Mouse (Mus musculus): ENCODE measurements around the gene Grb10. TPM values are rescaled to one million over a fixed set of nuclear protein-coding genes. Genes with fewer than 3 reads are reported as not detected.

Gene Grb10
- polyA plus RNA-seq, 1 experiment from 2014 or later, result 380 TPM

DNA sequence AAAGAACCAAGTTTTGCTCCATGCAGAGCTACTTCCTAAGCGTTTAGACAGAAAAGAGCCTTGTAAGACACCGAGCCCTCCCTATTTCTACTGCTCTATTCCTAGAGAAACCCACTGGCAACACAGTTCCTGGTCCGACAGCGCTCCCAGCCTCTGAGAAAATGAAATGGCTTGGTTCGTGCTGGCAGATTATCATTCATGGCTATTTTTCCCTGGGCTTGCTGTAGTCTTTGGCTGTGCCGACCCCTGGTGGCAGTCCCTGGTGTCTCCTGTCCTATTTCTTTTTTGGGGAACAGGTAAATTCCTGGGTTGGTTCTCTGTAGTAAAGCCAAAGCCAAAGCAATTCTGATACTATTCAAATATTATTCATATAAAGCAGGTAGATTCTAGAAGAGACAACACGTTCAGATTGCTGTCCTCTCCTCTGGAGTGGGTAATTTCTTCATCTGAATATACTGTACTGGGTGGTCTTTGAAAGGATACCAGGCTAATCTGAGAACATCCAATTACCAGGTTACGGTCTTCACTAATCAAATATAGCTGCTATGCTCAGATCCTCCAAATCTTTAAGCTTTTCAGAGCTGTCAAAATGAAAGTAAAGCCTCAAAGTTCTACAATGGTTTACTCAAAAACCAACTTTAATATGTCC, 65.0 kb downstream of the Grb10 start:
- no peaks in the 10 kb centered on the region for H3K27me3 ChIP-seq (ENCODE audit: control insufficient read depth, insufficient read depth, low read length)
- H3K9me3 ChIP-seq (ENCODE audit: control insufficient read depth, low read depth, low read length), result no peaks in the 10 kb centered on the region
- no peak overlapping the region for H3K4me3 ChIP-seq (ENCODE audit: low read depth, low read length)
- H3K27ac ChIP-seq (ENCODE audit: low read length), result peak overlapping the region; percentile 50; the same call in 1 of the 2 replicates
- 45% methylated on average over 8 of the region's 8 CpGs for WGBS
- peaks cover 9% of the 10 kb centered on the region; the same call in 1 of the 2 replicates for H3K4me1 ChIP-seq (ENCODE audit: control insufficient read depth, insufficient read depth, low read length)
- no peak overlapping the region for H3K9ac ChIP-seq (replicated peaks; ENCODE audit: low read depth, low read length)
- ATAC-seq (ENCODE audit: insufficient number of reproducible peaks, insufficient read depth, low FRiP score, low read depth), result peak; percentile 83
- H3K36me3 ChIP-seq (ENCODE audit: control insufficient read depth, insufficient read depth, low read length), result peaks cover 22% of the 10 kb centered on the region
- no peak overlapping the region for H3K4me2 ChIP-seq (replicated peaks; ENCODE audit: low read depth, low read length)

DNA sequence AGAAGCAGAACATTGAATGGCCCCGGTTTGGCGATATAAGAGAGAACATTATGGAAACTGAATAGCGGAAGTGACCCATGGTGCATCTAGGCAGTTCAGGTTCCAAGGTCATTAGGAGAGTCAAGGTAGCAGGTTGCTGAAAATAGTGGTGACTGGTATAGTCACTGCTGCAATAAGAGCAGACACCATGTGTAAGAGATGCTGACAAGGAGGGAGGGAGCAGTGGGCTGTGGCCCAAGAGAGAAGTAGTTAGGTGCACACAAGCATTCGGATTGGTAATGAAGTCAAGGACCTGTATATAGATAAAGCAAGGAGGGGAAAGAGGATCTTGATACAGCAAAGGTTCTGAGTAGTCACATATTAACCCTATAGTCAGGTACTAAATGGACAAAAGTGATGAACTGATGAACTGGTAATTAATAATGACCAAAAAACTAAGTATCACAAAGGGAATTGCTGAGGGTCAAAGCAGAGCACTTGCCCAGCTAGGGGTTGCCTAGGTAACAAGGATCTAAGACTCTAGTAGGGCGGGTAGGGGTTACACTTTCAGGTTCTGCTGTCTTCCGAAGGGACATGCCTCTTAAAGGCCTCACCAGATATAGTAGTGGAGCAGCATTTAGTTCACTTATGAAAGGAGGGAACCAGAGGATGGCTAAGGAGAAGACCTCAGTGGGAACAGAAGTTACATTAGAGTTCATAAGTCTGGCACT, 65.9 kb downstream of the Grb10 start:
- H3K4me1 ChIP-seq (ENCODE audit: control insufficient read depth, insufficient read depth, low read length), result peaks cover 9% of the 10 kb centered on the region; the same call in 1 of the 2 replicates
- no peaks in the 10 kb centered on the region for H3K27me3 ChIP-seq (ENCODE audit: control insufficient read depth, insufficient read depth, low read length)
- no peak overlapping the region for H3K27ac ChIP-seq (ENCODE audit: low read length)
- ATAC-seq (ENCODE audit: insufficient number of reproducible peaks, insufficient read depth, low FRiP score, low read depth), result no peak
- no peak overlapping the region for H3K4me2 ChIP-seq (replicated peaks; ENCODE audit: low read depth, low read length)
- H3K4me3 ChIP-seq (ENCODE audit: low read depth, low read length), result no peak overlapping the region
- no peaks in the 10 kb centered on the region for H3K9me3 ChIP-seq (ENCODE audit: control insufficient read depth, low read depth, low read length)
- peaks cover 24% of the 10 kb centered on the region for H3K36me3 ChIP-seq (ENCODE audit: control insufficient read depth, insufficient read depth, low read length)
- 88% methylated on average over 6 of the region's 6 CpGs for WGBS
- H3K9ac ChIP-seq (replicated peaks; ENCODE audit: low read depth, low read length), result no peak overlapping the region

DNA sequence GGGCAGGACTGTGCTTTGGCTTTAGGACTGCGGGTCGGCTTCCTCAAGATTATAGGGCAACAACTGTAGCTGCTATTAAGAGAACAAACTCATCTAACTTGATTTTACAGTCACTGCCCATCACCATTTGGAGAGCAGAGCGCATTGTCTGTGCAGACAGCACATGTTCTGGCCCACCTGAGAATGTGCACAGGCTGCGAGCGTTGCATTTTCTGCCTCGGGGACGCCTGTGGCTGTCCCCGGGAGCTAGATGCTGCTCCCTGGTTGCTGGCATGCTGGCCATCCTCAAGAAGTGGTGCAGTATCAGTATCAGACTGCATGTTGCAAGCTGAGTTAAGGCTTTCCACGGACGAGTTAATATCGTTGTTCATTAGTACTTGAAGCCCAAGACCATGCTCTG, 68.2 kb downstream of the Grb10 start:
- H3K4me3 ChIP-seq (ENCODE audit: low read depth, low read length), result no peak overlapping the region
- no peak overlapping the region for H3K4me2 ChIP-seq (replicated peaks; ENCODE audit: low read depth, low read length)
- no peaks in the 10 kb centered on the region for H3K9me3 ChIP-seq (ENCODE audit: control insufficient read depth, low read depth, low read length)
- peak overlapping the region; percentile 87; the same call in 1 of the 2 replicates for H3K27ac ChIP-seq (ENCODE audit: low read length)
- 90% methylated on average over 11 of the region's 11 CpGs for WGBS
- peaks cover 38% of the 10 kb centered on the region for H3K36me3 ChIP-seq (ENCODE audit: control insufficient read depth, insufficient read depth, low read length)
- no peak overlapping the region for H3K9ac ChIP-seq (replicated peaks; ENCODE audit: low read depth, low read length)
- no peak for ATAC-seq (ENCODE audit: insufficient number of reproducible peaks, insufficient read depth, low FRiP score, low read depth)
- H3K4me1 ChIP-seq (ENCODE audit: control insufficient read depth, insufficient read depth, low read length), result peaks cover 9% of the 10 kb centered on the region; the same call in 1 of the 2 replicates
- no peaks in the 10 kb centered on the region for H3K27me3 ChIP-seq (ENCODE audit: control insufficient read depth, insufficient read depth, low read length)

DNA sequence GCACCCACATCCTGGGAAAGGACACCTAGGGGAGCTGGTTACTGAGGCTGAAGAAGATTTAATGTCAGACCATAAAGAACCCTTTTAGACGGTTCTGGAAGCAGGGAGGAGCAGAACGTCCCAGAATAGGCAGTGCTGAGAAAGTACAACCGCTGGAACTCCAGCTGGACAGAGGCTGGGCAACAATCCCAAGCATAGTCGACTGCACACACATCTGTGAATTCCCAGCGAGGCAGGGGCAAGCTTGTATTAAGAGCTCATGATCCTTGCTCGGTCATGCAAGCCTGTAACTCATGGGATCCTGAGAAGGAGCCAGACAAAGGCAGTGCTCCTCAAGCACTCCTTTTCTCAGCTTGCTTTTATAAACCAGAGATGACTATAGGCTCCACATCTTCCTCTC, 69.7 kb downstream of the Grb10 start:
- WGBS, result 32% methylated on average over 6 of the region's 6 CpGs
- Histone ChIP-seq H3K4me1 (ENCODE audit: control insufficient read depth, insufficient read depth, low read length) (peaks cover 9% of the 10 kb centered on the region; the same call in 1 of the 2 replicates), H3K4me2 (replicated peaks; ENCODE audit: low read depth, low read length) (no peak overlapping the region), H3K9me3 (ENCODE audit: control insufficient read depth, low read depth, low read length) (no peaks in the 10 kb centered on the region), H3K36me3 (ENCODE audit: control insufficient read depth, insufficient read depth, low read length) (peaks cover 38% of the 10 kb centered on the region), H3K9ac (replicated peaks; ENCODE audit: low read depth, low read length) (no peak overlapping the region), H3K27ac (ENCODE audit: low read length) (peak overlapping the region; percentile 87), H3K27me3 (ENCODE audit: control insufficient read depth, insufficient read depth, low read length) (no peaks in the 10 kb centered on the region), H3K4me3 (ENCODE audit: low read depth, low read length) (no peak overlapping the region)
- ATAC-seq (ENCODE audit: insufficient number of reproducible peaks, insufficient read depth, low FRiP score, low read depth), result peak; percentile 47; the same call in 1 of the 2 replicates

DNA sequence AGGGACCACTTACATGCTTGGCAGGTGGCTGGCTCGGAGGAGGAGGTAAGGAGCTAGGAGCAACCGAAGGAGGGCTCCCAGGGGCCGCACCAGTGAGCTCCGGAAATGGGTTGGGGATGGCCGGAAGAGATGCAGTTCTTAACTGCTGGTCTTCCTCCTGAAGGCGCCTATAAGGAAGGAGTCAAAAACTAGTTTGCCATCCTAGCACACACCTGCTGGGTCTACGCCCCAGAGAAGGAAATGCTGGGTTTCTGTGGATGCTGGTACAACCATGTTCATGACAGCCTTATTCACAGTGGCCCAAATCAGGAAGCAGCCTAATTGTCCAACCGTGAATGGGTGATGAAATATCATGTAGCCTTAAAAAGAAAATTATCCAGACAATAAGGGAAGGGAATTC, 71.0 kb downstream of the Grb10 start:
- H3K36me3 ChIP-seq (ENCODE audit: control insufficient read depth, insufficient read depth, low read length), result peaks cover 35% of the 10 kb centered on the region

DNA sequence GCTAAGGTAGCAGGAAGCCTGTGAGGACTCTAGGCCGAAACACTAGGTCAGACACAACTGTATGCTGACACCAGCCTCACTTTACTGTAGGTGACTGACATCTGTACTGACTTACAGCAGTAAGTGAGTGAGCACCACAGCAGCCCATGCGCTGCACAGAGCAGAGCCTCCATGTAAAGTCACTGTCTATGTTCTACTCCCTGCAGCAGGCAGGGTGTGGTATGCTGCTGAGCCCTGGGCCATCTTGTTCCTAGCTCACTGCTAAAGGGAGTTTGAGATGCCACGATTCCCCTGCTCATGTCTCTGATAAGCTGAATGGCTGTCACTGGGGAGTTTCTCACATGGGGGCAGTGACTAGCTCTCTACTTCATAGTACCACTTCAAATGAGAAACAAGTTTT, 72.3 kb downstream of the Grb10 start:
- Histone ChIP-seq H3K9me3 (ENCODE audit: control insufficient read depth, low read depth, low read length) (no peaks in the 10 kb centered on the region), H3K27me3 (ENCODE audit: control insufficient read depth, insufficient read depth, low read length) (no peaks in the 10 kb centered on the region), H3K27ac (ENCODE audit: low read length) (peak overlapping the region; percentile 39; the same call in 1 of the 2 replicates), H3K4me2 (replicated peaks; ENCODE audit: low read depth, low read length) (no peak overlapping the region), H3K4me3 (ENCODE audit: low read depth, low read length) (no peak overlapping the region), H3K36me3 (ENCODE audit: control insufficient read depth, insufficient read depth, low read length) (peaks cover 29% of the 10 kb centered on the region), H3K9ac (replicated peaks; ENCODE audit: low read depth, low read length) (no peak overlapping the region), H3K4me1 (ENCODE audit: control insufficient read depth, insufficient read depth, low read length) (peaks cover 22% of the 10 kb centered on the region; the same call in 1 of the 2 replicates)
- no peak for ATAC-seq (ENCODE audit: insufficient number of reproducible peaks, insufficient read depth, low FRiP score, low read depth)
- 85% methylated on average over 3 of the region's 3 CpGs for WGBS

More for the DNA sequence above, 71.0 kb downstream of the Grb10 start:
- 87% methylated on average over 8 of the region's 8 CpGs for WGBS
- H3K27me3 ChIP-seq (ENCODE audit: control insufficient read depth, insufficient read depth, low read length), result no peaks in the 10 kb centered on the region
- peaks cover 12% of the 10 kb centered on the region; the same call in 1 of the 2 replicates for H3K4me1 ChIP-seq (ENCODE audit: control insufficient read depth, insufficient read depth, low read length)
- H3K4me2 ChIP-seq (replicated peaks; ENCODE audit: low read depth, low read length), result no peak overlapping the region
- no peak overlapping the region for H3K27ac ChIP-seq (ENCODE audit: low read length)
- no peak overlapping the region for H3K4me3 ChIP-seq (ENCODE audit: low read depth, low read length)
- no peak for ATAC-seq (ENCODE audit: insufficient number of reproducible peaks, insufficient read depth, low FRiP score, low read depth)
- H3K9me3 ChIP-seq (ENCODE audit: control insufficient read depth, low read depth, low read length), result no peaks in the 10 kb centered on the region
- no peak overlapping the region for H3K9ac ChIP-seq (replicated peaks; ENCODE audit: low read depth, low read length)

DNA sequence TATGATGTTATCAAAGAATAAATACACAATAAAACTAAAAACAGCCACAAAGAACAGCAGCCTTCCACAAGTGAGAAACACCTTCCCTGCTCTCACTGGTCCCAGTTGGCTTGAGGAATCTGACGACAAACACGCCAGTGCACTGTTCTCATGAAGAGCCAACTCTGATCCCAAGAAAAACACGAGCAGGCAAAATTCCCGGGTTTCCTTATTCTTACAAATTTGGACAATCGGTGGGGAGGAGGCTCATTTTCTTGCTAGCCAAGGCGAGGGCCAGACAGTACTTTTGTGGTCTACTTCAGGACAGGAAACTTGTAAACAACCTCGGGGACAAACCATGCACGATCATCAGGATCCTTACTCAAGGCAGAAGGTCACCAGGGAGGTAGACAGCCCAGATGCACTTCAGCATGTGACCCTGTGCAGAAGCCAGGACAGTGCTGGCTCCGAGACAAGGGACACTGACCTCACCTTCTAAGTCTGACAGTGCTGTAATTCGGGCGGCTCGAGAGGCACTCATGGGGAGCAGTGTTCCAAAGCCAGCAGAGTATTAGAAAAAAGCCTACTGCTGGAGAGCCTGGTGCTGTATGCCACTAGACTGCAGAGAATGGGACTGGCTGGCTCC, 72.9 kb downstream of the Grb10 start:
- Histone ChIP-seq H3K4me3 (ENCODE audit: low read depth, low read length) (no peak overlapping the region), H3K4me1 (ENCODE audit: control insufficient read depth, insufficient read depth, low read length) (peaks cover 28% of the 10 kb centered on the region; the same call in 1 of the 2 replicates), H3K36me3 (ENCODE audit: control insufficient read depth, insufficient read depth, low read length) (peaks cover 29% of the 10 kb centered on the region), H3K9me3 (ENCODE audit: control insufficient read depth, low read depth, low read length) (no peaks in the 10 kb centered on the region), H3K27ac (ENCODE audit: low read length) (peak overlapping the region; percentile 39; the same call in 1 of the 2 replicates), H3K4me2 (replicated peaks; ENCODE audit: low read depth, low read length) (no peak overlapping the region), H3K9ac (replicated peaks; ENCODE audit: low read depth, low read length) (no peak overlapping the region), H3K27me3 (ENCODE audit: control insufficient read depth, insufficient read depth, low read length) (no peaks in the 10 kb centered on the region)
- ATAC-seq (ENCODE audit: insufficient number of reproducible peaks, insufficient read depth, low FRiP score, low read depth), result no peak
- 72% methylated on average over 12 of the region's 12 CpGs for WGBS

DNA sequence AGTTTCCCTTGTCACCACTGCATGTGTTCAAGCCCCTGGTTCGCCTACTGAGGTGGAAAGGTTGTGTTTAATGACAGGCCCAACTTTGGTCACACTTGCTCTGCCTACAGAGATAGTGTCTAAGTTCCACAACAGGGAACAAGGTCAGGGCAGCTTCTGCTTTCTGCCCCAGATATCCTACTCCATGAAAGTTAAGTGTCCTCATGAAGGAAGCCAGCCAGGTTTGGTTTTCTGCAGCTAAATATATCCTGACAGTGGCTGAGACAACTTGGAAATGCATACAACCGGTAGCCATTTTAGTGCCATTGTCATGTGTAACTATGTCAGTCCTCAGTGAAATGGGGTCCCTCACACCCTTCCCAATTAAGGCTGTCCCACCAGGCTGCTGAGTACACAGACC, 73.8 kb downstream of the Grb10 start:
- Histone ChIP-seq H3K27me3 (ENCODE audit: control insufficient read depth, insufficient read depth, low read length) (no peaks in the 10 kb centered on the region), H3K4me3 (ENCODE audit: low read depth, low read length) (no peak overlapping the region), H3K27ac (ENCODE audit: low read length) (no peak overlapping the region; the same call in 1 of the 2 replicates), H3K4me2 (replicated peaks; ENCODE audit: low read depth, low read length) (no peak overlapping the region), H3K4me1 (ENCODE audit: control insufficient read depth, insufficient read depth, low read length) (peaks cover 34% of the 10 kb centered on the region; the same call in 1 of the 2 replicates), H3K9me3 (ENCODE audit: control insufficient read depth, low read depth, low read length) (no peaks in the 10 kb centered on the region), H3K36me3 (ENCODE audit: control insufficient read depth, insufficient read depth, low read length) (peaks cover 23% of the 10 kb centered on the region), H3K9ac (replicated peaks; ENCODE audit: low read depth, low read length) (no peak overlapping the region)
- WGBS, result 97% methylated on average over 2 of the region's 2 CpGs
- no peak for ATAC-seq (ENCODE audit: insufficient number of reproducible peaks, insufficient read depth, low FRiP score, low read depth)

All from stomach, embryonic 14.5 days (tissue).